Mouse (Mus musculus): ENCODE measurements around the gene Abr. TPM values are rescaled to one million over a fixed set of nuclear protein-coding genes. Genes with fewer than 3 reads are reported as not detected.

Gene Abr
- total RNA-seq, 2 experiments from 2014 or later: 413 to 418 TPM

DNA sequence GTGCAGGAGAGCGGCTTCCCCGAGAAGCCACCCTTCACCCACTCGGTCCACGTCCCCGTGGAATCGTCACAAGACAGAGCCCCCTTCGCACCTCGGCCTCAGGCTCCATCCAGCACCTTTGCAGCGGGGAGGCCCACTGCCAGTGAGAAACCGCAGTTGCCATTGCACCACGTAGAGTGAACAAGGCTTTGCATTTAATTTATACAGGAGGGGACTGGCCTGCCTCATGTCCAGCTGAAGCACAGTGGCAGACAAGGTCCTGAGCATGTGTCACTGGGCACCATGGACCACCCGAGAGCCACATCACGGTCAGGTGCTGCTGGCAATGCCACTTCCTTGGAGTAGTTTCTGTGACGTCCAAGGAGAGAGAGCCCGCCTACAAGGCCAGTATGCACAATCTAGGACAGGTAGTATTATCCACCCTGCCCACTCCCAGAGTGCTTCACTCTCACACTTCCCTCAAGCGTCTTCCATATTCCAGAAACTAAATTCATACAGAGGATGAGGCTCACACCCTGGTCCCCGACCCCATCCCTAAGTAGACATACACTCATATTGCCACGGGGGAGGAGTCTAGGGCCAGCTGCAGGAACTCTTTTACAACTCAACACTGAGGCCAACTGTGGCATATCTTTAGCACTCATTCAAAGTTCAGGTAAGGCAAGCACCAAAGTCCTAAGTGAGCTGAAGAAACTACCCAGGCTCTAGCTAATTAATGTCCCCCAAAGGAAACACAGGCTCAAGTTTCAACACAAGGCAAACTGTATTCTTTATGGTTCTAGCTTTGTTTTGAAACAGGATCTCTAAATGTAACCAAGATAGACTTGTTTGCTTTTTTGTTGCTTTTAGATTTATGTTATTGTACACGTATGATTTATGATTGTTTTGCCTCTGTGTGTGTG, 126.7 kb downstream of the Abr start:
- DNase-seq (ENCODE audit: low spot score in 2 of 2): no peak

DNA sequence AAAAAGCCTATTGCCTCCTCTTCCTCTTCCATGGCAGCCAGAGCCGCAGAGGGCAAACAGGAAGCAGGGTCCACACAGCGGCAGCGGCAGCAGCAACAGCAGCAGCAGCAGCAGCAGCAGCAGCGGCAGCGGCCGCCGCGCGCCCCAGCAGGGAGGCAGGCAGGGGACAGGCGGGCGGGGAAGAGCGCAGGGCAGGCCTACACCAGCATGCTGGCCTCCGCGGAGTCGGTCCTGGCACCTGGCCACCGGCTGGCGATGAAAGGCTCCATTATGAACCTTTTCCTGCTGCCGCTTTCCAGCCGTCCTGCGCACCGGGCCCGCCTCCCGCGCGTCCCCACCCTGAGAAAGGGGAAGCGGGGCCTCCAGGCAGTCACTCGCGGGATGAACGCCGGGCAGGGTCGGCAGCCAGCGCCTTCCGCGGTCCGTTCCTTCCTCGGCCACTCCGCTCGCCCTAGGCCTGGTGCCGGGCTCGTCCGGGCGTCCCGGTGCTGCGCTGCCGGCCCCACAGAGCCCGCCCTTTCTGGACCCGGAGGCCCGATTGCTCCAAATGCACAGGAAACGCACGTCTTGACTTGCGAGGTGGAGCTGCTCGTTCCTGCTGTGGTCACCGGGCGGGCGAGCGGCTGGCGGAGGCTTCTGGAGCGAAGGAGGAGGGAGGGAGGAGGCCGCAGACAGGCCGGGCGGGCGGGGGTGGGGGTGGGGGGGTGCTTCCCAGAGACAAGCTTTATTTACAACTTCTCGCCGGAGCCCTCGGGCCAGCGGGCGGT, 127.6 kb downstream of the Abr start:
- DNase-seq (ENCODE audit: low spot score in 2 of 2): peak; percentile 81 to 84

DNA sequence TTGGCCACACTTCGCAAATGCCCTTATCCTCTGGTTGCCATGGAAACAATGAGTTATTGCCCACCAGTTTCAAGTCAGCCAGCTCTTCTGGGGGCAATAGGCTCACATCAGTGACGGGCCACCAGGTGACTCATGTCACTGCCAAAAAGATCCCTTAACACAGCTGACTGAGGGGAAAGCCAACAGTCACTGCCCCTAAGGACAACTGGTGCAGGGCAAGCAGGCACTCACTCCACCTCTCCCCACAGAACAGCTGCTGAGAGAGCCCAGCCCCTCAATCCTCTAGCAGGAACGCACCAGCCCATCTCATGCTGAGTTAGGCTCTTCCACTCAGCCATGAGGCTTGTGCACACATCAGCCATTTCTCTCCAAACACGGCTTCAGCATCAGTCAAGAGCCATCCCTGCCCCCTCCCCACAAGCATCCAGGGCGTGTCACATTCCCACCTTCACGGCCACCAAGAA, 128.3 kb downstream of the Abr start:
- DNase-seq (ENCODE audit: low spot score in 2 of 2): no peak

DNA sequence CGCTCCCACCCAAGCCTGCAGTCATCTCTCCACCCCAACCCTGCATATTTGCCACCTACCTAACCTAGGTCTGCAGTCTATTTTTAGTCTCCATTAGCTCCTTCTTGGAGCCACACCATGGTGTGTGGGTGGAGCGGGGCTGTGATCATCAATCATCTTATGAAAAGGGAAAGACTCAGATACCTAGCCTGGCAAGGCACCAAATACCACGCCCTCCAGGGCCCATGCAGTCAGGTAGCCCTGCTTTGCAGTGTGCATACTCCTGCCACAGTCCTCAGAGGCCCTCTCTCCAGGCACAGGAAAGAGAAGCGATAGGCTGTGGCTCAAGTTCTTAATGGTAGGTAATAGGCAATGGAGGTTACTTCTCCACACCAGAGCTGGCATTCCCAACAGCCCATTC, 128.9 kb downstream of the Abr start:
- no peak for DNase-seq (ENCODE audit: low spot score in 2 of 2)

DNA sequence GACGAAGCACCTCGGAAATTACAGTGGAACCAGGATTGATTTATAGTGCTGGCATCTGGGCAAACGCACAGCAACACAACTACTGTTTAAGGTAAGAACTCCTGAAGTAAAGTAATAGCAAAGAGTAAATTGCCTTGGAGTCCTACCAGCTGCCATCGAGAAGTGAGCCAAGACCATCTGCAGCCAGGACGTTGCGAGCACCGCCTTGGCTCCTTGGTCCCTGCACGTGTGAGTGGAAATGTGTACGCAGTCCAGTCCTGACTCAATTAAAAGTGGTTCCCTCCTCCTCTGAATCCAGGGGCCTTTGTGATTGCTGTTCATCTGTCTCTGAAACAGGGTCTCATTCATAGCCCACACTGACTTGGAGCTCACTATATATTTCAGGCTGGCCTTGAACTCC, 130.3 kb downstream of the Abr start:
- no peak for DNase-seq (ENCODE audit: low spot score in 2 of 2)

DNA sequence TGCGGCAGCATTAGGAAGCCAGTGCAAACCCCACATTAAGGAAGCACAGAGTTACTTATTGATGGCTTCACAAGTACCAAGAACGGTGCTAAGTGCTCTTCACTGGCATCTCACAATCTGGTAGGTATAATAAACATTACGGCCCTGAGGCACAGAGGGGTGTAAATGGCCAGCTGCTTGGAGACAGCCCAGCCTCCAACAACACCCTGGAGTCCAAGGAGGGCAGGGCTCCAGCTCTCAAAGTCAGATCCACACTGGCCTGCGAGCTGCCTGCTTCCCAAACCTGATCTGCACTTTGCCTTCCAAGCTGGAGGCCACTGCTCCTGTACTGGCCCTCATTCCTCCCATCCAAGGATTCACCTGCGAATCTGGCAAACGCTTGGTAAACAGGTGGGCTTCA, 132.7 kb downstream of the Abr start:
- DNase-seq (ENCODE audit: low spot score in 2 of 2): no peak

DNA sequence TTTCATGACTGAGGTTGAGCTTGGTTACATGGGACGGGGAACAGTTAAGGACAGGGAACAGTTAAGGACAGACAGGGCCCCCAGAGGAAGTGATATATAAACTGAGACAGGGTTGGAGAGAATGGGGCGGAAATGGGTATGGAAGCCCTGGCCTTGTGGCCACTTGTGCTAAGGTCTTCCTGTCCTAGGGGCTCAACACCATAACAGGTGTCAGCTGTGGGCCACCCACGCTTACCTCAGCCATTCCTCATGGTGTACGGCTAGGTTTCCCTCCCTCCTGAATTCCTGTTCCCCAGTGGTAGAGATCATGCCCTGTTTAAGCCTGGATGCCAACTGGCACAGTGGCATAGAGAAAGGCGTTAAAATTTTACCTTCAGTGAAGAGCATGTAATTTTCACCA, 135.1 kb downstream of the Abr start:
- DNase-seq (ENCODE audit: low spot score in 2 of 2): no peak

DNA sequence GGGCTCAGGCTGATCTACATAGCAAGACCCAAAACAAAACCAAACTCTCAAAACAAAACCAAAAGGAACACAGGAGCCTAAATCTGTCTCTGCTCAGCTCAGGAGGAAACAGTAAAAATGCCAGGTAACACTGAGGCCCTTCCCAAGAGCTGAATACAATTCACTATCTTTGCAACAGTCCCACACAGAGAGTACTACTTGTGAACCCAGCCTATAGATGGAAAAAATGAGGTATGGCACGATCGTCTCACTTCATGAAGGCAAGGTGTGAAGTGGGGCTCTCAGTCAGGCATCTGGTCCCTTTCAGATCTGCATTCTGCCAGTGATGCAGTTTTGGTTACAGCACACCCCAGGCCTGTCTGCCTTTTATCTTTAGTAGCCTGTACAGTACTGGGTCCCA, 138.1 kb downstream of the Abr start:
- DNase-seq (ENCODE audit: low spot score in 2 of 2): no peak

DNA sequence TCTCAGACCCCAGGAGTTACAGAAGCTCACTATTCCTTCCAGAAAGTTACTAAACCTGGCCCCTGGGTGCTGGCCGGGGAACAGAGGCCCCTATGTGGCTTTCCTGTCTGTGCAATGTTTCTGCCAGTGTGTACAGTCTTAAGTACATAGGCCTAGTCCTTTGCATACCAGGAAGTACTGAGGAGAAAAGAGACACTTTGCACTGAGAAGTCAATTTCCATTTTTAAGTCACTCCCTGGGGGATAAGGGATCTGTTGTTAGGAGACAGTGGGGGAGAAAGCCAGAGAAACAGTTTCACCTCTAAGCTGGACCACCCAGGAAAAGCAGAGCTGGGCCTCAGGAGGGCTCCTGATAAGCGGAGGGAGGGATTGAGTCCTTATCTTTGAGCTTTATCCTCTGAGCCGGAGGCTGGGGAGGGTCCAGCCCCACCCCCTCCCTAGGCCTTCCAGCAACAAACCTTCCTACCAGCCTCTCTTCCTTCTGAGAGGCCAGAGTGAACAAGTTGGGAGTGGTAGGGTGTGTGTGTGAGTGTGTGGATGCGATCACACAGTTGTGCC, 138.9 kb downstream of the Abr start:
- DNase-seq (ENCODE audit: low spot score in 2 of 2): no peak

DNA sequence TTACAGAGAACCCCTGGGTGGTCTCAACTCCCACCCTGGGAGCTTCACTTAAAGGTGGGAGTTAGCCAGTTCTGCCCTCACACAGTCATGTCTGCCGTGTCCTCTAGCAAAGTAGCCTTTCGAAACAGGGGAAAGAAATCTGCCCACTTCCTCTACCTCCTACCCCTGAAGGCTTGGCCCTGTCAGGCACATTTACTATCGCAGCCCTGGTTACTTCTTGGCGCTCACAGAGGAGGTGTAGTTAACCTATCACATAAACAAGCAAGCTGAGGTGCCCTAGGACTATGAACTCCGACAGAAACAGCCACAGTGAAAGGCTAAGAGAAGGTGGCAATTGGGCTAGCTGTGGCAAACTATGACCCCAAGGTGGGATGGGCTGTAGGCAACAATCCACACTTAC, 139.4 kb downstream of the Abr start:
- DNase-seq (ENCODE audit: low spot score in 2 of 2): no peak

DNA sequence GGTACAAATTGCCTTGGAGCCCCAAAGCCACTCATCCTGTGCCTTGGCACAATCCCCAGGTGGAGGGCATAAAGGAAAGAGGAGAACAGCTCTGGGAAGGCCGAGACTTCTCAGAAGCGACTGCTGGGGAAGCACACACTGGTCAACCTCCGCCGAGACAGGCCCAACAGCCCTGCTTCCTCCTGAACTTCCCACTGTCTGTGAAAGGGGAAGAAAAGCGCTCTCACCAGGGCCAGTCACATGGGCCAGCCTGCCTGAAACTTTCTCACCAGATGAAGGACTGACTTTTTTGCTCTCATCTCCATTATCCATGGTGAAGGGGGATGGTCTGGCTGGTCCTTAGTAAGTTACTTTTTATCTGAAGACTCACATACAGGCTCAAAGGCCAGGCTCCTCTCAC, 139.9 kb downstream of the Abr start:
- DNase-seq (ENCODE audit: low spot score in 2 of 2): no peak

DNA sequence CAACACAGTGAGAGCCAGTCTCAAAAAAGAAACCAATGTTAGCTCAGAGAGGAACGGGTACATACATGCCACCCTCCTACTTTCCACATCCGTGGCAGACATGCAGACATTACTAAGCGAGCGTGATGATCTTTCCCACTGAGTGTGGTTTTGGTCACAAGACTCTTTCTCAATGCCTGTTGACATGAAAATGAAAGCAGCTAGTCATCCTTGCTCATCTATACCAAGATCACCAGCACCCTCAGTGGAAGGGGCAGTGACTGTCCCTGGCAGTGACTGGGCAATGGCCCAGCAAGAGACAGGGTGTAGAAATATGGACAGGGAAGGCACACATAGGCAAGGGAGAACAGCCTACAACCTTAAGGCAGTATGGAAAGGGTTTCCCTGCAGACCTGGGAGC, 142.4 kb downstream of the Abr start:
- DNase-seq (ENCODE audit: low spot score in 2 of 2): no peak

DNA sequence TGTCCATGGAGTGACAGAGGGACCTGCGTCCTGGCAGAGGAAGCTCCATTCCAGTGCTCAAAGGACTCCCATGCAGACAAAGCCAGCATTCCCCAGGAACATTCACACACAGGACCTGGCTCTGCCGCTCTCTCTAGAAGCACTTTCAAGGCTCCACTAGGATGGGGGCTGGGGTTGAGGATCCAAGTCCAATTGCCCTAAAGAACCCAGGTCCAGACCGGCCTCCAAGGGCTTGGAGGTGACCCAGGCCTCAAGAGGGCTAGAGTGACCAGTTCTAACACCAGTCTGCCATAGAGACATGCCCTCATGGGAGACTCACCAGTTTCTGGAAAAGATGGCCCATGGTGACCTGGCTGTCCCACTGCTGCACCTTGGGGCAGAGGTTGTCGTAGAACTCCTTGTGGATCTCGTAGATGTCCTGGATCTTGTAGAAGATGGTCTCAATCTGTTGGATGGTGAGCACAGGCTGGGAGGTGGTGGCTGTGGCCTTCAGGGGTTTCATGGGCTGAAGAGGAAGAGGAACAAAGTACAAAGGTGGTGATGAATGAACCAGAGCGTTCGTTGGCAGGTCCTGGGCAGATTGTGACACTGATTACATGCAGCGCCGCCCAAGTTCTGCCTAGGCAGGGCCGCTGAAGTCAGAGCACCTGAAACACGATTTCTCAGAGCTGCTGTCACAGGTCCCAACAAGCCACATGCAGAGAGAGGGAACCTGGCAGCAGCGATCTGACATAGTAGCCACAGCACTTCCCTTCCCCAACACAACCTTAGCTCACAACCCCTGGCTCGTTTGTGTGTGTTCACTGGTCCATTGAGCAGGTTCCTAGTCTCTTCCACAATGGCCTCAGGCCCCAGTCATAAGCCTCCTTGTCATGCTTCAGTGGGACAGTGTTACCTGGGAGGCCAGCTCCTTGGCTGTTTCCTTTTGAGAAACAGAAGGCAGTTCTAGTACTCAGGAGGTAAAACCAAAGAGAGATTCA, 143.1 kb downstream of the Abr start:
- no peak for DNase-seq (ENCODE audit: low spot score in 2 of 2)

DNA sequence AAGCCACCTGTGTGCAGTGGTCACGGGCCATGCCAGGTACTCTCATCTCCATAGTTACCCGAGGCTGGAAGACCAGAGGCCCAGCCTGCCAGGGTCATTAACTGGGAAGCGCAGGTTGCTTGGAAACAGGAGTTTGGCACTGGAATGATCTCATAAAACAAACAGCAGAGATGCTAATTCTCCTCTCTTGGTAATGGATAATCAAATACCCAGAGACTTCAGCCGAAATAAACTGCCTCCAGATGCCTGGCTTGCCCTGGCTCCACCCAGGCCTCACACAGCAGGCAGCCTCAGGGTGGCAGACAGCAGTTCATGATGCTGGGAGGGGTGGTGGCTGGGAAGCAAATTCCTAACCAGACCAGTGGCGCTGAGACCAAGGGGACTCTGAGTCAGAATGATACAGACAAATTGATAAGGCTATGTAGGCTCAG, 145.0 kb downstream of the Abr start:
- no peak for DNase-seq (ENCODE audit: low spot score in 2 of 2)

DNA sequence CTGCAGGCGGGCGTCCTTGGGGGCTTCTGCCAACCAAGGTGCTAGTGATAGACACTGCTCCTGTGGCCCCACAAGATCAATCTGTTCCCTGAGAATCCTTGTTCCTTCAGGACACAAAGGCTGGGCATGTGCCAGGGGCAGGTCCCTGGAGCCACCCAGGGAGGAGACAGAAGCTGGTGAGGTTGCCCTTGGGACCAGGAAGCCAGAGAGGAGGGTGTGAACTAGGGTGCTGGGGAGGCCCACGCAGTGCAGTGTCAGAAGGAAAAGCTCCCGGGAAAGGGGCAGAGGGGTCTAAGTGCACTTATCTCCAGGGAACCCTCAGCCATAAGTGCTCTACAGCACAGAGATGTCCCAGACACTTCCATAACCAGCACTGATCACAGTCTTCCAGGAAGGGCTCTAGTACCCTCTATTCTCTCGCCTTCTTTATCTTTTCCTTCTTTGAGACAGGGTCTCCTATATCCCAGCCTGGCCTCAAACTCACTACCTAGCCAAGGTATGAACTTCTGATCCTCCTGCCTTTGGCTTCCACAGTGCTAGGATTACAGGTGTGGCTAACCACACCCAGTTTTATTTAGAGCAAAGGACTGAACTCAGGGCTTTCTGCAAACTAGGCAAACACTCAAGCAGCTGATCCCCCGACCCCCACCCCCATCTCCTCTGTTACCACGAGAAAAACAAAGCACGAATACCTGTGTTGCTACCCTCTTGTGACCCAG, 145.6 kb downstream of the Abr start:
- DNase-seq (ENCODE audit: low spot score in 2 of 2): no peak

DNA sequence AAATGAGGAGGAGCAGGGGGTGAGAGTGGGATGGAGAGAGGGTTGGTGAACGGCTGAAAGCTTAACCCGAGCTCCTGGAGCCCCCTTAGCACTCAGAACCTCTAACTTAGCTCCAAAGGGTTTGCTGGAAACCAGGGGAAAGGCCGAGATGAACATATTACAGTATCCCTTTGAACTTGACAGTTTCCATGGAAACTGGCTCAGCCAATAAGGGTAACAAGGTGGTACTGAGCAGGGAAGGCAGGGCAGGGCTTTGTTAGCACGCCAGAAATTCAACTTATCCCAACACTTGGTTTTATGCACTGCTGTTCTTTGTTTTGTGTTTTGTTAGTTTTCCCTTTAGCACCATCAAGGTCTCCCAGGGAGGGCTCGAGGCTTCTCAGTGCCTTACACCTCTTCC, 149.5 kb downstream of the Abr start:
- no peak for DNase-seq (ENCODE audit: low spot score in 2 of 2)

DNA sequence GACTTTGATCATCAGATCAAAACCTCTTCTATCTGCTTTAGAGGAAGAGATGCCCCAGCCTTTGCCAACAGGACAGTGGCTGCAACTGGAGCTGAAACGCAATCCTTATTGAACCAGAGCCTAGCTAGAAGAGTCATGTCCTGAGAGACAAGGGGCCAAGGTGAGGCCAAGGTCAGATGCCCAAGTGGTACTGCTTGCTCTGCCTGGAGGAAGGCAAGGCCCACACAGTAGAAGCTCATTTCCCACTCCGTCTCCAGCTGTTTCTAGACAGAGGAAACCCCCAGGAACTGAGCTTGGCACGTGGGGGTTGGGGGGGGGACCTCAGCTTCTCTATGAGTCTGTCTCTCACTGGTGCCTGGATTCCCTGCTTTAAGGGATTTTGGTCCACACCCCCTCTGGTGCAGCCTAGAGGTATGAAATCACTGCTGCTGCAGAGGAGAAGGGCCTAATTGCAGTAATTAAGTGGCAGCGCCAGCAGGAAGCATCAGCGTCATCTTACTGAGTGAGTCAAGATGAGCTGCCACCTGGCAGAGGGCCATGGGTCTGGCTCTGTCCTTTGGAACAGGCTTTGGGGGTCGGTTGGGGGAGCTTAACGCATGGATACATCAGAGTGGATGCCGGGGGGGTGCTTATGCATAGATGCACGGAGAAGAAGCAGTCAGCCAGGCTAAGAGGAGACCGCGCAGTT, 152.7 kb downstream of the Abr start:
- no peak for DNase-seq (ENCODE audit: low spot score in 2 of 2)

DNA sequence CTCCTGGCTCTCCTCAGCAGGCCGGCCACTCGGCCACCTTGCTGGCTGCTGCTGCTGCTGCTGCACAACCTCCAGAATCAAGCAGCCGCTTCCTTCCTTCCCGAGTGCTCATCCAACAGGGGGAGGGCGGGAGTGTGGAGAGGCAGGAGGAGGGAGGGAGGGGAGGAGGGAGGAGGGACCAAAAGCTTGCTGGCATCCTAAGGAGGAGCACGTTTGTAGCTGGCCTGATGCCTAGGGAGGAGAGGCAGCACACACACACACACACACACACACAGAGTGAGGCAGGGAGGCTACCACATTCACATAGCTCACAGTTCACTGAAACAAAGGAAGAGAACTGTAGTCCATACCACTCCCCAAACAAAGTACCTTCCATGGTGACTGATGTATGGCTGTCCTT, 153.8 kb downstream of the Abr start:
- peak; percentile 62 to 64 for DNase-seq (ENCODE audit: low spot score in 2 of 2)

DNA sequence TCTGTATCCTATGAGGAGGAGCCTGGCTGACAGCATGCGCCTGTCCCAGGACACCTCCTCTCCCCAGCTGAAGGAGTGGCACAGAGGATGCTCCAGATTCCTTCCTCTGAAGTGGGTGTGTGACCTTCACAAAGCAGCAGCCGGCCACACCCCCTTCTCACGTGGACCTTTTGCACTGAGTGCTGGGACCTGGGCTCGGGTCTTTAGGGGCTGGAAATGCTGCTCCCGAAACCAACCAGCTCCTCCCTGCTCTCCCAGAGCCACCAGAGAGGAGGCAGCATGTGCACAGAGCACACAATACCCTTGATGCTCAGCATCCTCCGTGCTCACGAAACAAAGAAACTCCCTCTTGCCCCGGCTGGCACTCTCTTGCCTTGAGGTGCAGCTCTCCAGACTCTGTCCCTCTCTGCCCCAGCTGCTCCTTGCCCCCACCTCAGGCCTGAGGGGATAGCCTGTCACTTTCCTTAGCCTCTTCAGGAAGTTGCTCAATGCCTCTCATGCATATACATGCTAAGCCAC, 154.6 kb downstream of the Abr start:
- DNase-seq (ENCODE audit: low spot score in 2 of 2): no peak

All from left cerebral cortex, adult 18-20 months (tissue).